Mouse (Mus musculus) right cerebral cortex, postnatal 25 days (tissue): ENCODE measurements around the gene Stx6.
A peak's percentile ranks its signal among the peaks of the same experiment; 100 is the strongest.

Experiments used
- DNase-seq: peaks from one replicate; pipeline ENCODE4 v3.0.0; 2022

Stx6 gene

DNA sequence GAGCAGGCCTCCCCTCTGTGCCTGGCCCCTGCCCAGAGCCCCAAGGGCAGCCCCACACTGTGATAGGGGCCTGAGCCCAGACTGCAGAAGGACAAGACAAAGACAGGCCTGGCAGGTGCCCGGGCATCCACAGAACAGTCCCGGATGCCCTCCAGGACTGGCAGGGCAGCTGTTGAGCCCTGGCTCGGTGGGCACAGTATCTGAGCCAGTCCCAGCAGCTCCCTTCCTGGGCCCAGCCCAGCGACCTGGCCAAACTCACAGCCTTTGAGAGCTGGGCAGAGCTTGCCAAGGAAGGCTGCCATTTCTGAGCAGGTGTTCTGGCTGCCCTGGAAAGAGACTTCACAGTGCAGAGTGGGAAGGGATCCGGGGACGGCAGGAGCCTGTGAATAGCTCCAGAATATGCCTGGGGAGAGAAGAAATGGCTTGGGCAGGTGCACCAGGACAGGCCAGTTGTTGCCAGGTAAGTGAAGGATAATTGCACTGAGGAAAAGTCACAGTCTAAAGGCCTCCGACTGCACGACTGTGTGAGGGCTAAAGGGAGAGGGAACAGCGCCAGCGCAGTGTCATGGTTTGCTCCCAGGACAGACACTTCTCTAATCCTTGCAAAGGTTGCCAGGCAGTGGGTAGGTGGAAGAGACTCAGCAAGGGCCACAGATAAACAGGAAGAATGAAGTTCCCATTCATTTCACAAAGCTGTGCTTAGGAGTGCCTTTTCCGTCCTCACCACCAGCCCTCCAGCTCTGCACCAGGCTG is 51.7 kb downstream of the Stx6 start:
- no peak for DNase-seq

DNA sequence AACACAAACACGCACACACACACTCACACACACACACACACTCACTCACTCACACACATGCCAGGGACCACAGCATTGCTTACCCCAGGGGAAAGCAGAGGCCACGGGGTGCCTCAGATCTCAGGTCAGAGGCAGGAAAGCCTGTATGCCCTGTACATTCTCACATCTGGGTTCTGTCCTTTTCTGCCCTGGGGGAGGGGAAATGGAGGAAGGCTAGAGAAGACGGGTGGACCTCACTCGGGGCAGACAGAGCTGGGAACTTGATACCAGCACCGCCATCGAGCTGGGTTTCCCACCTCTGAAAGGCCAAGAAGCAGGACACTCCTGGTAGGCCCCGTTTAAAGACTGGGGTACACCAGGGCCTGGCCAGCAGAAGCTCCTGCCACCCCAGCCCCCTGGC is 52.5 kb downstream of the Stx6 start:
- no peak for DNase-seq

DNA sequence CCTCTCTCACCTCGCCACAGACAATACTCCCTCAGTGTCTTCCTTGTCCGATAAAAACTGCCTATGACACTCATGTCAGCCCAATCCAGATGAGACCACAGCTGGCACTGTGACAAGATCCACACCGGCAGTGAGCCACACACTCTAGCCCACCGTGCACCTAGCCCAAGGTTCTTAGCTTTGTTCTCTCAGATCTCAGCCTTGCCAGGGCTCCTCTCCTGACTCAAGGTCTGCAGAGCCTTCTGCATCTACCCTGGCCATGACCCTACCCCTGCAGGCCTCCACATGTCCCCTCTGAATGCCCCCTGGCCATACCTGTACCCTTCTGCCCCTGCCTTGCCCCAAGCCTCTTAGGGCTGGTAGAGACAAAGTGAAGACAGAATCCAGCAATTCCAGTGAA is 53.6 kb downstream of the Stx6 start:
- no peak for DNase-seq

GRCm38 (mm10) chr1:155212493-155212892 is 54.0 kb downstream of the Stx6 start:
- no peak for DNase-seq

GRCm38 (mm10) chr1:155212936-155213774 is 54.6 kb downstream of the Stx6 start:
- no peak for DNase-seq

GRCm38 (mm10) chr1:155213912-155214311 is 55.4 kb downstream of the Stx6 start:
- no peak for DNase-seq

GRCm38 (mm10) chr1:155215066-155215764 is 56.7 kb downstream of the Stx6 start:
- DNase-seq, result peak; percentile 78

DNA sequence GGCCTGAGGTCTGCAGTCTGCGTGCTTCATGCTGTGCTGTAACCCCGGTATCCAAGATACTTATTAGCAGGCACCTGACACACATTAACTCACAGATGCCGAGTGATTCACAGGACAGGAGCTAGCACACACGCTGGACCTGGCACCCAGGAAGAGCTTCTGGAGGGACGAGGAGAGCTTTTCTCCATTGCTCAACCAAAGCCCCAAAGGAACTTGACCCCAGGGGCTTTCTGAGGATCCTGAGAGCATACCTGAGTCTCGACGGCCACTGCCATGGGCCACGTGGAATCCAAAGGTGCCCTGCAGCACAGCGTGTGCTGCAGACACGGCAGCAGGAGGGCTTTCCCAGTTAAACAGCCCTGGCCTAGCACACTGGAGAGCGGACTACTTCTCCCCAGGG is 57.8 kb downstream of the Stx6 start:
- DNase-seq, result no peak

DNA sequence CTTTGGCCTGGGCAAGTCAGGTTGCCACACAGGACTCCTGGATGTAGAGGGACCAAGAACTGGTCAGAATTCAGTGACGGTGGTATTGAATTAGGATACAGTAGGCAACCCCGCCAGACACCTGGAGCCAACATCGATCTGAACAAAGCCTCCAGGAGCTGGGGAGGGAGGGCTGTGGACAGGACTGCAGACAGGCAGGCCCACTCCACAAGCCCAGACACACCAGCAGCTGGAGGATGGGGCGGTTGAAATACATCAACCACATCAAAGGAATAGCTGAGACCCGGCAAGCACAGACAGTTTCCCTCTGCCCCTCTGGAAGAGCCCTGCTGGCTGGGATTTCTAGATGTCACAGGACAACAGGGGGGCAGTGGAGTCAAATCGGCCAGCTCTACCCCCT is 58.3 kb downstream of the Stx6 start:
- no peak for DNase-seq

DNA sequence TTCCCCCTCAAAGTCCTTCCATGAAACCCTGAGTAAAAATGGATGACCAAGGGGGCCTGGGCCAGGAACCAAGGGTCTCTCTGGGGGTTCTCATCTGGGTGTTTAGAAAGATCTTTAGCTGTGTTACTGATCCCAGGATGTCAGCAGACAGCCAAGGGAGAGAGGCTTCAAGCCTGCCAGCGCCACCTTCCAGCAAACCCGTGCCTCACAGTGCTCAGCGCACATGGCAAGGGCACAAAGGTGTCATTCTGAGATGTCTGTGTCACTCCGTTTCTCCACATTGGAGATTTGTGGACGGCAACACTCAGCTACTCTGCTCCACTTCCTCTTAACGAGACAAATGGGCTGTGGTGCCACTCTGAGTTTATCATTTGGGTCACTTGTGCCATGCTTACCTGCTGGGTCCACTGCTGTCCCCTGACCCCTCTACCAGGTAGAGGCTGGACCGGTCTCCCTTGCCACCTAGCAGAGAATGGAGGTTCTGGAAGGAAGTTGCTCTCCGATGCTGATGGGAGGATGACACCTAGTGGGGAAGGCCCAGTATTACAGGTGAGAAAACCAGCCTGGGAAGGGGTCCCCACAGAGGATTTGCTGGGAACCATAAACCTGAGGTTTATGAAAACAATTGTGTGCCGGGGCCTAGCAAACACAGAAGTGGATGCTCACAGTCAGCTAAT is 59.5 kb downstream of the Stx6 start:
- peak; percentile 65 for DNase-seq

GRCm38 (mm10) chr1:155218924-155219323 is 60.4 kb downstream of the Stx6 start:
- no peak for DNase-seq

- no peak for DNase-seq
Measured at GRCm38 (mm10) chr1:155222101-155222669, 63.7 kb downstream of the Stx6 start.

GRCm38 (mm10) chr1:155223036-155223435 is 64.5 kb downstream of the Stx6 start:
- no peak for DNase-seq

GRCm38 (mm10) chr1:155223849-155224554 is 65.5 kb downstream of the Stx6 start:
- no peak for DNase-seq

DNA sequence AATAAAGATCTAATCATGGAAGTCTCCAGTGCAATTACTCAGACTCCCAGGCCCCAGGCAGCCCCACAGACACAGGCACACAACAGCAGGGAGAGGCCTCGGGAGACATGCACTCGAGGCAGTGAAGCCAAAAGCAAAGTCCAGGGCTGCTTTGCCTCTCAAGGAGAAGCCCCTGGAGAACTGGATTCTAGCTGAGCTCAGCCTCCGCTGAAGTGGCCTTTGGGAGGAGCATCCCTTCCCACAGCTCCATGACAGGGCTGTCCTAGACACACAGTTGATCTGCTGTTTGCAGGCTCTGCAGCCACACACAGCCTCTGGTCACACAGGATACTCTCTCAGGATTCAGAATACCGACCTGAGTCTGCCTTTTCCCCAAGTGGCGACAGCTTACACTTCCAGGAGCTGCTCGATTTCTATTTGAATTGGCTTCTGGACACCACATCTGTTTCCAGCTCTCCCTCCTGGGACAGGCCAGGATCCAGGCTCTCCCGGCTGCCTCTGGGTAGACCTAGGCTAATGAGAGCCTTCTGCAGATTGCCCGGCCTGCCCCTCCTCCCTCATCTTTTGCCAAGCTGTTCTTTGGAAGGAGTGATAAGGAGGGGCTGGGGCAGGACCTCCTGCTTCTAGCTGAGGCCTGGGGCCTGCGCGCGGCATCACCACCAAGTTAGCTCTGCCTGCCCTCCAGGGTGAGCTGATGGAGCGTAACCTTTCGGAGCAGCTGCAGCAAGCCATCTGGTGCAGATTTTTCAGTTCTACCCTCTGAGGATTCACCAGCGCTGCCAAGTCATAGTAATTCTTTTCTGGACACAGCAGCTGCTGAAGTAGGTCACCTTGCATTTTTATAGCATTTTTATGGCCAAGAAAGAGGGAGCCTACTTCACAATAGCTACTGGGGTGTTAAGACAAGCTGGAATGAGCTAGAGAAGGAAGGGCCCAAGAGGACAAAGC is 71.2 kb downstream of the Stx6 start:
- no peak for DNase-seq

GRCm38 (mm10) chr1:155232385-155232784 is 73.9 kb downstream of the Stx6 start:
- DNase-seq, result no peak

DNA sequence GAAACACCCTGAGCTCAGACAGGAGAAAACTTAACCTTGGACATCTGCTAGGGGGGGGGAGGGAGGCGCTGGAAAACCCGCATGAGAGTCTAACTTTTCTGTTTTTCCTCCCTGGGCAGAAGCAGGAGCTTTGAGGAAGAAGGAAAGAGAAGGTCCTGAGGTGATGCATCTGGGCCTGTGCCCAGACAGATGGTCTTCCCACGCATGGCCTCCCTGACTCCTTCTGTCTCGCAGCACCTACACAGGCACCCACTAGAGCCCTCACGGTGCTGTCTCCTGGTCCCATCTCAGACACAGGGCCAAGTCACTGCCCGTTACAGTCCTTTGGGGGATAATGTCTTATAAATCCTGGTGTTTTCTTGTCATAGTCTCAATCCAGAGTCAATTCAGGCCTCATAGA is 74.3 kb downstream of the Stx6 start:
- no peak for DNase-seq

DNA sequence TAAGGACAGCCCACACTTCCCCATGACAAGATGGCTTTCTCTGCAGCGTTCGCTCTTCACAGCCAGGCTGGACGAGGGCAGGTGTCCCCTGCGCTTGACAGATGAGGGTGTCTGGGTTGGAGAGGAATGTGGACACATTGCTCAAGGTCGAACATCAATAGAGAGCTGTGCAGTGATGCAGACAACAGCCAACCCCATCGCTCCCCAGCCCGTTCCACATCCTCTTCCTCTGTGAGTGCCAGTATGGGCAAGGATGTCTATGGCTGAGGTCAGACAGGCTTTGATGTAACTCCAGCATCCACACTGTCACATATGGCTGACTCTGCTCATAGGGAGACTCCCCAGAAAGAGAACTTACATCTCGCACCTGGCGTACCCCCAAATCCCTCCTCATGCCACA is 74.9 kb downstream of the Stx6 start:
- no peak for DNase-seq

- no peak for DNase-seq
Measured at GRCm38 (mm10) chr1:155233931-155234607, 75.6 kb downstream of the Stx6 start.

DNA sequence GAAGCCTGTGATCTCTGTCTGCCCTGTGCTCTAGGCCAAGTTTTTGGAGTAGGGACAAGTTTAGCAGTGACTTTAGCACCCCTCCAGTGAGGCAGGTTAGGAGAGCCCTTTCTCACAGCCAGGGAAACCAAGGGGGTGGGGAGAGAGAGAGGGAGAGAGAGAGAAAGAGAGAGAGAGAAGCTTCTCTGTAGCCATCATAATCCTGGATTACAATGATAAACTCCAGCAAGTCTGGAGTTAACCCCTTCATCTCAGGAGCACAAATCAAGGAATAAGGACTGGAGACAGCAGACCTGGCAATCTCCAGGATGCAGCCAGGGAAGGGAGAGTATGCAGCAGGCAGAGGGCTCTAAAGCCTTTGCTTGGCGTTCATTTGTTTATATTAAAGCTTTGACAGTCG is 77.1 kb downstream of the Stx6 start:
- no peak for DNase-seq
